Mouse (Mus musculus): Measurements from ENCODE around the gene Pimreg.

DNA sequence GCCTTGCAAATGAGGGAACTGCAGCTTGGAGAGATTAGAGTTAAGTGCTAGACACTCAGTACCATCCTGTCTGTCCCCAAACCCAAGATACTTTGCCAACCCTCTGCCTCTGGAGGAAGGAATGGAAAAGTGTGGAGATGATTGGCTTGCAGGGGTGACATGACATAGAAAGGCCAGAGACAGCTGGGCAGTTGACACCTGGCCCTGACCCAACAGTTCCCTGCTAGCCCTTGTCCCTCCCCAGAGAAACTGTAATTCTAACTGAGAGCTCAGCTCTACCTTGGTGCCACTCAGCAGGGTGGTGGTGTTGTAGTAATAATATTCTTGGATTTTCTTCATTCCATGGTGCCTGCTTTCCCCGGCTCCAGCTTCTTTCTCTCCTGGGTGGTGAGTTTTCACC, 29.9 kb upstream of the Pimreg start:
- TF ChIP-seq CTCF (IDR thresholded peaks at IDR 0.05; ENCODE audit: insufficient read depth, low read depth, low read length) (no peak), POLR2A (IDR thresholded peaks at IDR 0.05; ENCODE audit: insufficient read depth, low read depth, low read length) (no peak)

Measured in olfactory bulb, adult 2 months (tissue).